Comparison of ENCODE assay signal across 8 mouse cellular contexts in genomic region chr9:121555395-121556000, GRCm38 (mm10).
DNase-seq lines count a peak whose midpoint lies in the region; ATAC-seq and TF ChIP-seq lines count a peak whose summit lies in the region.

No protein-coding gene starts in this region.

- H3K4me2 ChIP-seq in lung, embryonic 14.5 days = no peak overlapping the region
- no peak overlapping the region for H3K4me2 ChIP-seq in kidney, postnatal 0 days (ENCODE audit: low read length)
- no peak overlapping the region for H3K4me2 ChIP-seq in lung, postnatal 0 days (replicated peaks; ENCODE audit: low read depth, low read length)
- H3K4me2 ChIP-seq in stomach, embryonic 16.5 days (ENCODE audit: low read depth, low read length) = no peak overlapping the region

- H3K4me1 ChIP-seq in lung, embryonic 14.5 days (ENCODE audit: insufficient read depth) = peaks cover 5% of the 10 kb centered on the region; the same call in 1 of the 2 replicates
- no peaks in the 10 kb centered on the region; the same call in 1 of the 2 replicates for H3K4me1 ChIP-seq in lung, adult 2 months (ENCODE audit: control insufficient read depth, insufficient read depth, low read length)
- H3K4me1 ChIP-seq in kidney, postnatal 0 days (replicated peaks; ENCODE audit: insufficient read depth, low read length) = no peaks in the 10 kb centered on the region
- H3K4me1 ChIP-seq in lung, postnatal 0 days (ENCODE audit: insufficient read depth, low read depth, low read length) = no peaks in the 10 kb centered on the region
- H3K4me1 ChIP-seq in stomach, embryonic 16.5 days (ENCODE audit: control insufficient read depth, insufficient read depth, low read length) = peaks cover 6% of the 10 kb centered on the region; the same call in 1 of the 2 replicates

- H3K9me3 ChIP-seq in lung, embryonic 14.5 days (ENCODE audit: low read depth, low read length) = no peaks in the 10 kb centered on the region
- H3K9me3 ChIP-seq in kidney, postnatal 0 days (replicated peaks; ENCODE audit: low read length) = no peaks in the 10 kb centered on the region
- no peaks in the 10 kb centered on the region for H3K9me3 ChIP-seq in lung, postnatal 0 days (ENCODE audit: low read length)
- H3K9me3 ChIP-seq in stomach, embryonic 16.5 days (replicated peaks; ENCODE audit: control insufficient read depth, low read length) = no peaks in the 10 kb centered on the region

- no peak for TF ChIP-seq EP300 in lung, postnatal 0 days (IDR thresholded peaks at IDR 0.05)

- H3K27ac ChIP-seq in lung, embryonic 14.5 days (ENCODE audit: low read depth) = no peak overlapping the region; the same call in 1 of the 2 replicates
- no peak overlapping the region for H3K27ac ChIP-seq in kidney, postnatal 0 days
- H3K27ac ChIP-seq in lung, postnatal 0 days (ENCODE audit: low read length) = no peak overlapping the region
- H3K27ac ChIP-seq in stomach, embryonic 16.5 days (ENCODE audit: low read length) = no peak overlapping the region

- TF ChIP-seq CTCF in lung, embryonic 14.5 days (IDR thresholded peaks at IDR 0.05; ENCODE audit: low read depth) = no peak
- TF ChIP-seq CTCF in lung, adult 2 months (IDR thresholded peaks at IDR 0.05; ENCODE audit: insufficient read depth, low read length) = no peak
- TF ChIP-seq CTCF in kidney, postnatal 0 days (IDR thresholded peaks at IDR 0.05; ENCODE audit: low read depth) = no peak
- no peak for TF ChIP-seq CTCF in lung, postnatal 0 days (IDR thresholded peaks at IDR 0.05)

- WGBS in lung, embryonic 14.5 days = 39% methylated on average over 9 of the region's 9 CpGs
- WGBS in lung, adult 2 months = 39% methylated on average over 9 of the region's 9 CpGs
- whole genome bisulfite sequencing in kidney, postnatal 0 days = 50% methylated on average over 9 of the region's 9 CpGs
- WGBS in lung, postnatal 0 days = 41% methylated on average over 9 of the region's 9 CpGs
- WGBS in stomach, embryonic 16.5 days = 44% methylated on average over 9 of the region's 9 CpGs

- no peak for TF ChIP-seq POLR2A in lung, adult 2 months (IDR thresholded peaks at IDR 0.05; ENCODE audit: borderline replicate concordance, extremely low read depth, low read depth, low read length)

- ATAC-seq in lung, embryonic 14.5 days (ENCODE audit: insufficient read depth) = peak; percentile 53; the same call in 1 of the 2 replicates
- ATAC-seq in kidney, postnatal 0 days (replicated peaks; ENCODE audit: low FRiP score, low read depth) = no peak
- peak; percentile 50 for ATAC-seq in lung, postnatal 0 days
- peak; percentile 68; the same call in 1 of the 2 replicates for ATAC-seq in stomach, embryonic 16.5 days (ENCODE audit: insufficient read depth, low FRiP score)

- DNase-seq in lung, embryonic 14.5 days = peak; percentile 70
- DNase-seq in lung, adult 2 months = no peak
- DNase-seq in forelimb bud, embryonic 11.5 days (ENCODE audit: low read depth, low spot score) = peak; percentile 52
- DNase-seq in kidney, postnatal 0 days (ENCODE audit: low spot score) = peak; percentile 79
- DNase-seq in lung, postnatal 0 days (ENCODE audit: low spot score) = peak; percentile 63
- DNase-seq in adipocyte (ENCODE audit: low spot score) = no peak
- no peak for DNase-seq in cerebellum, postnatal 10 days

- no peaks in the 10 kb centered on the region for H3K36me3 ChIP-seq in lung, embryonic 14.5 days (ENCODE audit: insufficient read depth)
- H3K36me3 ChIP-seq in kidney, postnatal 0 days (ENCODE audit: insufficient read depth, low read length) = no peaks in the 10 kb centered on the region
- H3K36me3 ChIP-seq in lung, postnatal 0 days (ENCODE audit: insufficient read depth, low read length) = no peaks in the 10 kb centered on the region
- H3K36me3 ChIP-seq in stomach, embryonic 16.5 days (ENCODE audit: control insufficient read depth, insufficient read depth, low read length) = no peaks in the 10 kb centered on the region

- no peaks in the 10 kb centered on the region for H3K27me3 ChIP-seq in lung, embryonic 14.5 days (ENCODE audit: insufficient read depth, low read length)
- no peaks in the 10 kb centered on the region for H3K27me3 ChIP-seq in kidney, postnatal 0 days (ENCODE audit: insufficient read depth, low read length)
- H3K27me3 ChIP-seq in lung, postnatal 0 days (replicated peaks; ENCODE audit: insufficient read depth, low read length) = no peaks in the 10 kb centered on the region
- H3K27me3 ChIP-seq in stomach, embryonic 16.5 days (ENCODE audit: control insufficient read depth, insufficient read depth, low read length) = no peaks in the 10 kb centered on the region

- H3K9ac ChIP-seq in lung, embryonic 14.5 days = no peak overlapping the region
- no peak overlapping the region for H3K9ac ChIP-seq in kidney, postnatal 0 days (ENCODE audit: low read depth, low read length)
- H3K9ac ChIP-seq in lung, postnatal 0 days (replicated peaks; ENCODE audit: low read depth) = no peak overlapping the region
- no peak overlapping the region for H3K9ac ChIP-seq in stomach, embryonic 16.5 days (ENCODE audit: low read length)

- no peak overlapping the region for H3K4me3 ChIP-seq in lung, embryonic 14.5 days (ENCODE audit: low read depth, low read length)
- no peak overlapping the region for H3K4me3 ChIP-seq in lung, adult 2 months (replicated peaks; ENCODE audit: extremely low read depth, low read depth, low read length)
- no peak overlapping the region for H3K4me3 ChIP-seq in kidney, postnatal 0 days (replicated peaks; ENCODE audit: low read depth, low read length)
- no peak overlapping the region for H3K4me3 ChIP-seq in lung, postnatal 0 days (ENCODE audit: low read depth, low read length)
- no peak overlapping the region for H3K4me3 ChIP-seq in stomach, embryonic 16.5 days (replicated peaks; ENCODE audit: low read length)

Comparison
In these comparisons a context has a peak if more than half of its experiments do, and no peak if none do; other contexts are left out.
1. DNase-seq: peak in lung, embryonic 14.5 days (single experiment), forelimb bud, embryonic 11.5 days (single experiment), kidney, postnatal 0 days (single experiment) and lung, postnatal 0 days (single experiment); none in lung, adult 2 months (single experiment), adipocyte (single experiment) and cerebellum, postnatal 10 days (0 of 2).